In the genomic region with DNA sequence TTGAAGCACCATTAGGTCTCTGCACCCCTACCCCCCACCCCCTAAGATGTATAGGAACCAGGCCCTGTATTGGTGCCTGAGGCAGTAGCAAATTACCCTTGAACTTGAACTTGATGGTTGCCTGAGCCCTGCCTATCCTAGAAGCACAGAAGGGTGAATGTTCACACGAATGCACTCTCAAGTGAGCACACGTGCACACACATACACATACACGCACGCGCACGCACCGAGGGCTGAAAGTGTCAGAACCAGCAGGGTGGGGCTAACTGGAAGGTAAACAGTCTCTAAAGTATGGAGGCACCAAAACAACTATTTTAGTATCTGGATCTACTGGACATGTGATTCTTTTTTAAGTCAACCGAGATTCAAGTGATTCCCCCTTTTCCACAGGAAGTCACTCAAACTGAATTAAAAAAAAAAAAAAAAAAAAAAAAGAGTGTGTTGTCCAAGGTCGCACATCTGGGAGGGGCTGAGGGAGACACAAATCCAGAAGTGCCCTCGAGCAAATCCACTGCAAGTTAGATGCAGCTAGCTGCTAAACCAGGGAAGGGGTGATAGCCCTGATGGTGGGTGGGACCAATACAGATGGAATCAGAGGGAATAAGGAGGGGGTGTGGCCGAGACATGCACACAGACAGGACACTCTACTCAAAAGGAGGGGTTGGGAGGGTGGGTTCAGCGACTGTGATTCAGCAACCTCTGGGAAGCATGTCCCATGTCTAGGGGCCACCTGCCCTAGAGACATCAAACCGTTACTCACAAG, we compare ENCODE assay signal across 9 mouse cellular contexts.
DNase-seq lines count a peak whose midpoint lies in the region; ATAC-seq and TF ChIP-seq lines count a peak whose summit lies in the region.
"Had no signal": no experiment of that assay in that cellular context is flagged by ENCODE, and none has a peak within 500 bp of the region (broad histone marks: within the 10 kb centered on the region; RNA-seq: fewer than 3 reads in every experiment).

No protein-coding gene starts in this region.

- H3K27ac ChIP-seq in heart, adult 2 months = peak overlapping the region; percentile 96
- H3K27ac ChIP-seq in lung, postnatal 0 days (ENCODE audit: low read length) = peak overlapping the region; percentile 97
- peak overlapping the region; percentile 84 for H3K27ac ChIP-seq in intestine, embryonic 14.5 days (ENCODE audit: low read depth)
- H3K27ac ChIP-seq in small intestine, adult 2 months (ENCODE audit: insufficient read depth, low read depth, low read length) = peak overlapping the region; percentile 58

- H3K36me3 ChIP-seq in heart, adult 2 months (ENCODE audit: control insufficient read depth, insufficient read depth, low read length) = peaks cover 46% of the 10 kb centered on the region
- peaks cover 4% of the 10 kb centered on the region; the same call in 1 of the 2 replicates for H3K36me3 ChIP-seq in lung, postnatal 0 days (ENCODE audit: insufficient read depth, low read length)
- no peaks in the 10 kb centered on the region for H3K36me3 ChIP-seq in intestine, embryonic 14.5 days (ENCODE audit: control insufficient read depth, insufficient read depth, low read length)
- H3K36me3 ChIP-seq in small intestine, adult 2 months (ENCODE audit: control insufficient read depth, insufficient read depth, low read length) = no peaks in the 10 kb centered on the region

- no peak for TF ChIP-seq POLR2A in heart, adult 2 months (IDR thresholded peaks at IDR 0.05; ENCODE audit: insufficient read depth, low read depth, low read length)
- TF ChIP-seq POLR2A in small intestine, adult 2 months (IDR thresholded peaks at IDR 0.05; ENCODE audit: low read depth, low read length) = no peak

- peak overlapping the region; percentile 26 for H3K4me3 ChIP-seq in heart, adult 2 months
- no peak overlapping the region for H3K4me3 ChIP-seq in lung, postnatal 0 days (ENCODE audit: low read depth, low read length)
- no peak overlapping the region for H3K4me3 ChIP-seq in intestine, embryonic 14.5 days (ENCODE audit: low read depth, low read length)
- no peak overlapping the region for H3K4me3 ChIP-seq in small intestine, adult 2 months (ENCODE audit: low read depth, low read length)

- peaks cover 16% of the 10 kb centered on the region for H3K79me2 ChIP-seq in heart, adult 2 months (replicated peaks; ENCODE audit: control insufficient read depth, insufficient read depth, low read length)

- H3K27me3 ChIP-seq in heart, adult 2 months (ENCODE audit: control insufficient read depth, insufficient read depth, low read length) = no peaks in the 10 kb centered on the region
- H3K27me3 ChIP-seq in lung, postnatal 0 days (replicated peaks; ENCODE audit: insufficient read depth, low read length) = no peaks in the 10 kb centered on the region
- no peaks in the 10 kb centered on the region for H3K27me3 ChIP-seq in intestine, embryonic 14.5 days (replicated peaks; ENCODE audit: control insufficient read depth, insufficient read depth, low read length)
- no peaks in the 10 kb centered on the region; the same call in 1 of the 2 replicates for H3K27me3 ChIP-seq in small intestine, adult 2 months (ENCODE audit: control insufficient read depth, insufficient read depth, low read length)

- no peak for DNase-seq in heart, adult 2 months
- DNase-seq in heart, postnatal 4 days = no peak
- no peak for DNase-seq in lung, postnatal 0 days (ENCODE audit: low spot score)
- no peak for DNase-seq in lung, postnatal 14 days
- no peak for DNase-seq in intestine, embryonic 14.5 days (ENCODE audit: low spot score)
- DNase-seq in gastrocnemius, adult 18-20 months (ENCODE audit: low spot score) = no peak
- DNase-seq in layer of hippocampus, postnatal 36 days = no peak
- DNase-seq: thymus, postnatal 14 days had no signal

- H3K9ac ChIP-seq in heart, adult 2 months (ENCODE audit: low read depth, low read length) = peak overlapping the region; percentile 35
- H3K9ac ChIP-seq in lung, postnatal 0 days (replicated peaks; ENCODE audit: low read depth) = peak overlapping the region; percentile 36; the same call in 1 of the 2 replicates
- H3K9ac ChIP-seq in intestine, embryonic 14.5 days (ENCODE audit: low read length) = no peak overlapping the region

- intact Hi-C loops in heart, adult 2 months (cut with DNase I) = no loop called here

- peaks cover 83% of the 10 kb centered on the region for H3K4me1 ChIP-seq in heart, adult 2 months (ENCODE audit: control insufficient read depth, insufficient read depth, low read length)
- peaks cover 94% of the 10 kb centered on the region for H3K4me1 ChIP-seq in lung, postnatal 0 days (ENCODE audit: insufficient read depth, low read depth, low read length)
- H3K4me1 ChIP-seq in intestine, embryonic 14.5 days (replicated peaks; ENCODE audit: control insufficient read depth, insufficient read depth, low read length) = peaks cover 72% of the 10 kb centered on the region
- peaks cover 11% of the 10 kb centered on the region; the same call in 1 of the 2 replicates for H3K4me1 ChIP-seq in small intestine, adult 2 months (ENCODE audit: control insufficient read depth, insufficient read depth, insufficient read length, low read length)

- peak overlapping the region; percentile 38 for H3K4me2 ChIP-seq in lung, postnatal 0 days (replicated peaks; ENCODE audit: low read depth, low read length)
- no peak overlapping the region for H3K4me2 ChIP-seq in intestine, embryonic 14.5 days (ENCODE audit: low read length)

- H3K9me3 ChIP-seq in lung, postnatal 0 days (ENCODE audit: low read length) = no peaks in the 10 kb centered on the region
- H3K9me3 ChIP-seq in intestine, embryonic 14.5 days (ENCODE audit: control insufficient read depth, low read length) = no peaks in the 10 kb centered on the region

- WGBS in heart, adult 2 months = 33% methylated on average over 13 of the region's 13 CpGs
- WGBS in lung, postnatal 0 days = 37% methylated on average over 13 of the region's 13 CpGs
- 65% methylated on average over 13 of the region's 13 CpGs for WGBS in intestine, embryonic 14.5 days
- 56% methylated on average over 13 of the region's 13 CpGs for WGBS in small intestine, adult 2 months

- no peak for ATAC-seq in lung, postnatal 0 days
- no peak for ATAC-seq in intestine, embryonic 14.5 days (replicated peaks; ENCODE audit: low FRiP score, low TSS enrichment, low read depth)

- no peak for TF ChIP-seq CTCF in heart, adult 2 months (IDR thresholded peaks at IDR 0.05)
- no peak for TF ChIP-seq CTCF in lung, postnatal 0 days (IDR thresholded peaks at IDR 0.05)
- no peak for TF ChIP-seq CTCF in small intestine, adult 2 months (IDR thresholded peaks at IDR 0.05; ENCODE audit: extremely low read depth, insufficient read length, insufficient replicate concordance, low read depth, low read length)

- no peak for TF ChIP-seq EP300 in heart, adult 2 months (IDR thresholded peaks at IDR 0.05; ENCODE audit: insufficient read depth, low read depth, low read length)
- no peak for TF ChIP-seq EP300 in lung, postnatal 0 days (IDR thresholded peaks at IDR 0.05)
